24 mouse cellular contexts compared by ENCODE assay signal in genomic region chr13:76896457-76896790, GRCm38 (mm10).
"Had no signal": no experiment of that assay in that cellular context is flagged by ENCODE, and none has a peak within 500 bp of the region (broad histone marks: within the 10 kb centered on the region; RNA-seq: fewer than 3 reads in every experiment).

No protein-coding gene starts in this region.

- DNase-seq: gastrocnemius, postnatal 14 days; gastrocnemius, postnatal 36 days; heart, adult 2 months; heart, postnatal 14 days; heart, postnatal 36 days; kidney, adult 18-20 months; kidney, adult 8-10 months; kidney, postnatal 10 days; kidney, postnatal 25 days; kidney, postnatal 4 days; liver; liver, embryonic 13.5 days had no signal

- ATAC-seq: hindbrain, postnatal 0 days; intestine, embryonic 16.5 days had no signal

- H3K4me2 ChIP-seq: heart, embryonic 11.5 days; heart, embryonic 13.5 days; heart, embryonic 15.5 days; hindbrain, embryonic 13.5 days; hindbrain, embryonic 15.5 days; limb, embryonic 12.5 days; liver, embryonic 11.5 days; liver, embryonic 13.5 days had no signal

- H3K36me3 ChIP-seq: heart, embryonic 13.5 days; heart, embryonic 15.5 days; hindbrain, embryonic 13.5 days; hindbrain, embryonic 15.5 days; limb, embryonic 10.5 days; limb, embryonic 12.5 days; liver, embryonic 13.5 days had no signal

- H3K27me3 ChIP-seq: heart, embryonic 13.5 days; heart, embryonic 15.5 days; hindbrain, embryonic 13.5 days; hindbrain, embryonic 15.5 days; limb, embryonic 12.5 days; liver, embryonic 13.5 days had no signal

- H3K4me1 ChIP-seq: heart, embryonic 13.5 days; heart, embryonic 15.5 days; hindbrain, embryonic 13.5 days; hindbrain, embryonic 15.5 days; limb, embryonic 10.5 days; limb, embryonic 12.5 days; liver, embryonic 13.5 days had no signal

- H3K27ac ChIP-seq: heart, adult 2 months; heart, embryonic 13.5 days; heart, embryonic 15.5 days; hindbrain, embryonic 13.5 days; hindbrain, embryonic 15.5 days; hindbrain, postnatal 0 days; layer of hippocampus, adult 2 months; left cerebral cortex, adult 2 months; limb, embryonic 10.5 days; limb, embryonic 12.5 days; liver, embryonic 13.5 days had no signal

- H3K4me3 ChIP-seq: heart, adult 2 months; heart, embryonic 13.5 days; heart, embryonic 15.5 days; hindbrain, embryonic 13.5 days; hindbrain, embryonic 15.5 days; layer of hippocampus, adult 2 months; left cerebral cortex, adult 2 months; limb, embryonic 10.5 days; limb, embryonic 12.5 days; liver, embryonic 13.5 days had no signal

- H3K9ac ChIP-seq: heart, embryonic 13.5 days; heart, embryonic 15.5 days; hindbrain, embryonic 13.5 days; hindbrain, embryonic 15.5 days; limb, embryonic 12.5 days; liver, embryonic 13.5 days had no signal

- H3K9me3 ChIP-seq: heart, embryonic 15.5 days; hindbrain, embryonic 13.5 days; hindbrain, embryonic 15.5 days; limb, embryonic 10.5 days; limb, embryonic 12.5 days; liver, embryonic 13.5 days had no signal
